Mouse (Mus musculus) stomach, postnatal 0 days (tissue): ENCODE results near the gene Il23a.

ENCODE experiments used
- CTCF ChIP-seq: IDR thresholded peaks from 2 replicates; pipeline ENCODE4 v1.5.1; 2016; ENCODE audit warnings: antibody characterized with exemption, low read depth, mild to moderate bottlenecking, moderate library complexity
- EP300 ChIP-seq: optimal IDR thresholded peaks from 2 replicates; pipeline ENCODE3; 2016; ENCODE audit warnings: antibody characterized with exemption

DNA sequence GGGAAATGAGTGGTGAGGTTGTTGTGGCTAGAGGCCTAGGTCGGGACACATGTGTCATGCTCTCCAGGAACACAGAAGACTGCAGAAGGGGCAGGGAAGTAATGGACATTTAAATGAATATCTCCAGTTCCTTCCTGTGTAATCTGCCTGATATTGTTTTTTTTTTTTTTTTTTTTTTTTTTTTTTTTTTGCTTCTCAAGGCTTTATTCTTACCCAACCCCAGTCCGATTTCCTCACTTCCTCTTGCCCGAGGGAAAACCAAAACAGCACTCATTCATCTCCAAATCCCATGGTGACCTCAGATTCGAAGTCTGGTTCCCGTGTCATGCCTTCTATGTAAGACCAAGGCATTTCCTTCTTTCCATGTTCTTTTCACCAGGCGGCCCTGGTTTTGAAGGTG is 309 bp downstream of the Il23a start:
- no peak for TF ChIP-seq CTCF
- TF ChIP-seq EP300, result no peak
